ENCODE assay signal across 8 mouse cellular contexts in the genomic region with DNA sequence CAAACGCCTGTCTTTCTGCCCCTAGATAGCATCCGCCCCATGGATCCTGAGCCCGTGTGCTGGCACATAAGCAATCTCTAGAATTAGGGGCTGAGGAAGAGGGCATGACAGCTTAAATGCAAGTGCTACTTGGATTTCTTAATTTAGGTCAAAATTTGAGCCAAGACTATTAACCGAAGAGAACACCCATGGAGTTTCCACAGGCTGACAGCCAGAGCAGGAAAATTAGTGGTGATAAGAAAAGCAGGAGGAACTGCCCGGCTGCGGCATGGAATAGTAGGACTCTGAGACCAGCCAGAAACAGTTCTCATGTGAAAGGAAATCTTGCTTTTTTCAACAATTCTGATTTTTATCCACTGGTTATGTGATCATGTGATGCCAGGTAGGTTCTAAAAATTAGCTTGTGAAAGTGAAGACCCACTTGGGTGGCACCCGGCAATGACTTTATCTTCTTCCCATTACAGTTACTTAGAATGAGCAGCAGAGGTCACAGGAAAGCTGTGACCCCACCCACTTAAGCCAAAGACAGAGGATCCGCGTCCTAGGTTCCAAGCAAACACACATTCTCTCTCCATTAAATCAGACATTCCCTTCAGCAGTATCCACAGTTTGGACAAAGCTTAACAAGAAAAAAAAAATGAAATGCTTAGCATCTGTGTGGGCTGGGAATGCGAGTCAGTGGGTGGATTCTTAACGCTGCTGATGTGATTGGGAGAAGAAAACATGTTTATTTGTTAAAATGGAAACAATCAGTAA.
DNase-seq lines count a peak whose midpoint lies in the region; ATAC-seq lines count a peak whose summit lies in the region.
"Had no signal": no experiment of that assay in that cellular context is flagged by ENCODE, and none has a peak within 500 bp of the region (broad histone marks: within the 10 kb centered on the region; RNA-seq: fewer than 3 reads in every experiment).

No protein-coding gene starts in this region.

- H3K9ac ChIP-seq in lung, embryonic 15.5 days: no peak overlapping the region
- no peak overlapping the region for H3K9ac ChIP-seq in liver, embryonic 11.5 days (ENCODE audit: low read depth, low read length)

- 26% methylated on average over 11 of the region's 11 CpGs for WGBS in lung, embryonic 15.5 days
- 57% methylated on average over 11 of the region's 11 CpGs for WGBS in liver, embryonic 11.5 days

- peaks cover 21% of the 10 kb centered on the region for H3K4me1 ChIP-seq in lung, embryonic 15.5 days
- H3K4me1 ChIP-seq in liver, embryonic 11.5 days (replicated peaks; ENCODE audit: control insufficient read depth, insufficient read depth, low read length): no peaks in the 10 kb centered on the region

- no peak overlapping the region for H3K4me2 ChIP-seq in lung, embryonic 15.5 days
- no peak overlapping the region for H3K4me2 ChIP-seq in liver, embryonic 11.5 days

- peak; percentile 72 for ATAC-seq in lung, embryonic 15.5 days (ENCODE audit: borderline replicate concordance, extremely low read depth, low FRiP score, low TSS enrichment)
- no peak for ATAC-seq in liver, embryonic 11.5 days (replicated peaks; ENCODE audit: low FRiP score)
- no peak for ATAC-seq in granulocyte monocyte progenitor cell, adult 5-6 weeks (replicated peaks; ENCODE audit: poor library complexity, severe bottlenecking)

- peak; percentile 26 for DNase-seq in gastrocnemius, postnatal 25 days
- no peak for DNase-seq in gastrocnemius, adult 8-10 months (ENCODE audit: low spot score in 2 of 2)
- peak; percentile 92 for DNase-seq in Muller cell, postnatal 12 days (ENCODE audit: inconsistent ontology term)
- peak; percentile 64 to 72 for DNase-seq in heart, adult 18-20 months
- DNase-seq in liver, embryonic 11.5 days (ENCODE audit: low spot score): no peak
- DNase-seq: right cerebral cortex, postnatal 4 days had no signal

- peak overlapping the region; percentile 84 for H3K27ac ChIP-seq in lung, embryonic 15.5 days
- H3K27ac ChIP-seq in liver, embryonic 11.5 days (ENCODE audit: low read depth, low read length): no peak overlapping the region

- peaks cover 19% of the 10 kb centered on the region for H3K36me3 ChIP-seq in lung, embryonic 15.5 days
- H3K36me3 ChIP-seq in liver, embryonic 11.5 days (ENCODE audit: control insufficient read depth, insufficient read depth, low read length): no peaks in the 10 kb centered on the region

- no peaks in the 10 kb centered on the region for H3K27me3 ChIP-seq in lung, embryonic 15.5 days
- H3K27me3 ChIP-seq in liver, embryonic 11.5 days (replicated peaks; ENCODE audit: control insufficient read depth, insufficient read depth, low read length): no peaks in the 10 kb centered on the region

- H3K9me3 ChIP-seq in lung, embryonic 15.5 days: no peaks in the 10 kb centered on the region
- H3K9me3 ChIP-seq in liver, embryonic 11.5 days (ENCODE audit: control insufficient read depth, low read length): no peaks in the 10 kb centered on the region

- no peak overlapping the region for H3K4me3 ChIP-seq in lung, embryonic 15.5 days
- H3K4me3 ChIP-seq in liver, embryonic 11.5 days (ENCODE audit: low read depth, low read length): no peak overlapping the region

Comparison
In these comparisons a context has a peak if more than half of its experiments do, and no peak if none do; other contexts are left out.
1. DNase-seq: peak in gastrocnemius, postnatal 25 days (single experiment), Muller cell, postnatal 12 days (single experiment) and heart, adult 18-20 months (2 of 2); none in gastrocnemius, adult 8-10 months (0 of 2) and liver, embryonic 11.5 days (single experiment).